Mouse (Mus musculus): ENCODE results near the gene Tlx1. TPM values are rescaled to one million over a fixed set of nuclear protein-coding genes. Genes with fewer than 3 reads are reported as not detected.

Tlx1 gene
- polyA plus RNA-seq, 1 experiment from 2014 or later = not detected

DNA sequence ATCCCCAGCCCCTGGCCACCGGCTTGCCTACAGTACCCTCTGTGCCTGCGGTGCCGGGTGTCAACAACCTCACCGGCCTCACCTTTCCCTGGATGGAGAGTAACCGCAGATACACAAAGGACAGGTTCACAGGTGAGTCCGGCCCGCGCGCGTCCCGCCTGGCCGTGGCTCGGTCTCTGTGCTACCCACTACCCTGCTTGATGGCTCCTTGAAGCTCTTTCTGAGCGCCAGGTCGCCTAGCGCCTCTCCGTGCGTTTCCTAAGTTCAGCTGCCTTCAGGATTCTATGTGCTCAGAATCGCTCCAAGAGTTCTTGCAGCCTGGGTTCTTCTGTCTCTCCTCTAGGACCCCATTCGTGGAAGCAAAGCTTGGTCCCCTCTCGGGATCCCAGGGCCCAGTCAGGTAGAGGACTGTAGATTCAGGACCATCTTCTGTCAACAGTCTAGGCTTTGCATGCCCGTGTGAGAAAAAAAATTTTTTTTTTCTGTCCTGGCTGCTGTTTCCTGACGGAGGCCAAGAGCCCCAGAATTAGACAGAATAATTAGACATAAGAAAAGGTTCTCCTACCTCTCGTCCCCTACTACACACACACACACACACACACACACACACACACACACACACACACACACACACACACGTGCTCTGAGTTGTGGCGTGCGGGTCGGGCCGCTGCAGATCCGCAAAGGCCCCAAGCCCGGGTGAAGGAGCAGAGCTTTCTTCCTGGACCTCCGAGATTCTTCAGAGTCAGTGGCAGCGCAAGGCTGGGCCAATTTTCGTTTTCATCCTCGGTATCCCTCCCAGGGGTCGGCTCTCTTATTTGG is 1.1 kb downstream of the Tlx1 start:
- H3K9ac ChIP-seq = no peak overlapping the region
- H3K9me3 ChIP-seq = no peaks in the 10 kb centered on the region
- 0 out of 2 replicates have a peak overlapping the region, but pooled peaks have one; percentile 17 for H3K4me3 ChIP-seq
- ATAC-seq (replicated peaks) = no peak
- H3K4me1 ChIP-seq = peaks cover 14% of the 10 kb centered on the region
- H3K27ac ChIP-seq = no peak overlapping the region
- under 1% methylated on average over 36 of the region's 36 CpGs for WGBS
- H3K36me3 ChIP-seq (replicated peaks) = no peaks in the 10 kb centered on the region
- H3K4me2 ChIP-seq = no peak overlapping the region
- H3K27me3 ChIP-seq (replicated peaks) = peaks cover 92% of the 10 kb centered on the region

DNA sequence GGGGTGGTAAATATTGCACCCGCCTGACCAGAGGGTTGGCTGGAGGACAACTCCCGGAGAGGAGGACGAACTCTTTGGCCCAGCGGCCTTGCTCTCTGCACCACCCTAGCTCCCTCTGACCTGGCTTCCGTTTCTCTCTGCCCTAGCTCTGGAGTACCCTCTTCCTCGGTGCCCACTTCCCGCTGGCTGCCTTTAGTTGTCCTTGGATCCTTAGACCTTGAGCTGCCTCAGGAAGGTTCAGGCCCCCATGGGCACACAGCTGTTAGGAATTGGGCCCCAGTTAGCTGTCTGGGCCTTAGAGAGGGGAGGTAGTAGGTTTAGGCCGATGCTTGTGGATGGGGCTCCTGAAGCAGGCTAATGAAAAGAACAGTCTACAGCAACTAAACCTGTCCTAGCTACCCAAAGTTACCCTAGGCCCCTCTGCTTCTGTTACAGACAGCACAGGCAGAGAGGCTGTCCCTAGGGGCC is 1.7 kb downstream of the Tlx1 start:
- Histone ChIP-seq H3K4me1 (peaks cover 14% of the 10 kb centered on the region), H3K4me2 (no peak overlapping the region), H3K36me3 (replicated peaks) (no peaks in the 10 kb centered on the region), H3K27me3 (replicated peaks) (peaks cover 92% of the 10 kb centered on the region), H3K27ac (no peak overlapping the region), H3K9ac (no peak overlapping the region), H3K4me3 (no peak overlapping the region), H3K9me3 (no peaks in the 10 kb centered on the region)
- no peak for ATAC-seq (replicated peaks)
- 4% methylated on average over 8 of the region's 8 CpGs for WGBS

DNA sequence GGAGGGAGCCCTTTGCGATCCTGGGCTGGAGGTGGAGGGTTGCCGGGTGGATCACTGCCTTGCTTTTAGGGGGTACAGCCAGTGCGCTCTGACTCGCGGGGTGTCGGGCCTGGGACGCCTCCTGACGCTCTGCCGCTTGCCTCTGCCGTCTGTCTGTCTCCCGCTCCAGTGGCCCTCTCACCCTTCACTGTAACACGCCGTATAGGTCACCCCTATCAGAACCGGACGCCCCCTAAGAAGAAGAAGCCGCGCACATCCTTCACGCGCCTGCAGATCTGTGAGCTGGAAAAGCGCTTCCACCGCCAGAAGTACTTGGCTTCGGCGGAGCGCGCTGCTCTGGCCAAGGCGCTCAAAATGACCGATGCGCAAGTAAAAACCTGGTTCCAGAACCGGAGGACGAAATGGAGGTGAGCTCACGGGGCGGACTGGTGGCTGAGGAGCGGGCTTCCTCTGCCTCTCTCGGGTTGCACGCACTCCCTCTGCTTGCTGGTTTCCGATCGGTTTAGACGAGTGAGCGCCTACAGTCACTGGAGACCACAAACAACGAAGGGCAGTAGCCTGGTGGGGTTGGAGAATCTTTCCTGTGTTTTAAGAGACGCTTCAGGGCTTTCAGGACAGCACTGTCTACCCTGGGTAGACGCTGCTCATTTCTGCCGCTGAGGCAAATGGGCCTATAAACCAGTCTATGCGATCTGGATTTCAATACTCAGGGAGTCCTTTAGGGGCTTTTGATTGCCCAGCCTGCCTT is 3.0 kb downstream of the Tlx1 start:
- Histone ChIP-seq H3K27me3 (replicated peaks) (peaks cover 92% of the 10 kb centered on the region), H3K4me2 (no peak overlapping the region), H3K36me3 (replicated peaks) (no peaks in the 10 kb centered on the region), H3K27ac (no peak overlapping the region), H3K4me3 (no peak overlapping the region), H3K9me3 (no peaks in the 10 kb centered on the region), H3K9ac (no peak overlapping the region), H3K4me1 (peaks cover 14% of the 10 kb centered on the region)
- under 1% methylated on average over 44 of the region's 44 CpGs for whole genome bisulfite sequencing
- no peak for ATAC-seq (replicated peaks)

DNA sequence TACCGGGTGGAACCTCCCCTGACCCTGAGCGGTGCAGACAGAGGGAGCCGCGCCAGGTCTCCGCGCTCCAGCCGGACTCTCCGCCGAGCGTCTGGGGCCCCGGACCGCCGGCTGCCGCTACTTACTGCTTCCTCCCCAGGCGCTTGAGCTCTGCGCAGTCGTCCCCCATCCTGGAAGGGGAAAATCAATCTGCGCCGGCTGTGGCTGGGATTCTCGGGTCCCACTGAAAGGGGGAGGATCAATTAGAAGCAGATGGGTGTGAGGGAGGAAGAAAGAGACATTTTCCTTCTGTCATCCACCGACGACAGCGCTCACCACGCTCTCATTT is 3.5 kb downstream of the Tlx1 start:
- Histone ChIP-seq H3K9ac (no peak overlapping the region), H3K4me3 (no peak overlapping the region), H3K27ac (no peak overlapping the region), H3K27me3 (replicated peaks) (peaks cover 92% of the 10 kb centered on the region), H3K9me3 (no peaks in the 10 kb centered on the region), H3K4me1 (peaks cover 14% of the 10 kb centered on the region), H3K36me3 (replicated peaks) (no peaks in the 10 kb centered on the region), H3K4me2 (no peak overlapping the region)
- ATAC-seq (replicated peaks) = no peak
- WGBS = 0% methylated on average over 24 of the region's 24 CpGs

DNA sequence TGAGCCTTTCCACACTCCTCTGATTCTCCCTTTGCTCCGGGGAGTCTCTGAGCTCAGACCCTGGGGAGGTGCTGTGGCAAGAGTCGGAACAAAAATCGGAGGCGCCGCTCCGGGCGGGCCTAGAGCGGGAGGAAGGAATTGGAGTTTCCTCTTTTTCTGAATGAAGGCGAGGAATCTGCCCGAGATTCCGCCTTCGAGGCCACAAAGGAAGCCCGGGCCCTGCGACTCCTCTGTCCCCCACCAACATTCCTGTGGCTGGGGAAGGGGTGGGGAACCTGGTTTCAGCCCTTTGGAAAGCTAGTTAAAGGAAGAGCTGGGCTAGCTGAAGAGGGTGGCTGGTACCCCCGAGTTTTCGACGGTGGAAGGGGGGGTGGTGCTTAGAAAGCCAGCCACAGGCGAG is 4.0 kb downstream of the Tlx1 start:
- Histone ChIP-seq H3K4me1 (peaks cover 14% of the 10 kb centered on the region), H3K36me3 (replicated peaks) (no peaks in the 10 kb centered on the region), H3K4me2 (no peak overlapping the region), H3K27ac (no peak overlapping the region), H3K4me3 (no peak overlapping the region), H3K9me3 (no peaks in the 10 kb centered on the region), H3K27me3 (replicated peaks) (peaks cover 94% of the 10 kb centered on the region), H3K9ac (no peak overlapping the region)
- WGBS = under 1% methylated on average over 18 of the region's 18 CpGs
- no peak for ATAC-seq (replicated peaks)

DNA sequence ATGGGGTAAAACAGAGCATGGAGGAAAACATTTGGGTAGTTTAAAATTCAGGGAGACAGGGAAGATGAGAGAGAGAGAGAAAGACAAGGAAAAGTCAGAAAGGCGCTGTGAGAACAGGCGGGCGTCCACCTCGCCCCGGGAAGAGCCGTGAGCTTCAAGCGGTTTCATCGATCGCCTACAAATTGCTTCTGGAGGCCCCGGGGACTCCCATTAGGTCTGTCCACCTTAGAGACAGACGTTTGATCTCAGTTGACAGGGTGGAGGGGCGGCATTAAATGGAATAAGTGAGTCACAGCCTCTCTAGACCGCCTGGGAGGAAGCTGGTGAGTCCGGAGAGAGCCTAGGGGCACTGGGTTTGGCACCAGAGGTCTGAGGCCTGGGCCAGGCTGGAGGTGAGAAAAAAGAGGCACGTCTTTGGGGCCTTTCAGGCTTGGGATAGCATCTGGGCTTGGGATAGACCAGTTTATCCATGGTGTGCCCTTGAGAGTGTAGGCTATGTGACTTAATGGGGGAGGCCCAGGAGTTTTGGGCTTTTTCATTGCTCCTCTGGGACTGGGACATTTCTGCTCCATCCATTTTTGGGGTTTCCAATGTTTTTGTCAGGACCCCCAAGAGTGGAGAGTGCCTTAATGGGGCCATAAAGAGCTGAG is 4.8 kb downstream of the Tlx1 start:
- Histone ChIP-seq H3K27me3 (replicated peaks) (peaks cover 94% of the 10 kb centered on the region), H3K4me2 (no peak overlapping the region), H3K4me3 (no peak overlapping the region), H3K4me1 (peaks cover 14% of the 10 kb centered on the region), H3K27ac (no peak overlapping the region), H3K9me3 (no peaks in the 10 kb centered on the region), H3K36me3 (replicated peaks) (no peaks in the 10 kb centered on the region), H3K9ac (no peak overlapping the region)
- 1% methylated on average over 15 of the region's 15 CpGs for WGBS
- ATAC-seq (replicated peaks) = no peak

DNA sequence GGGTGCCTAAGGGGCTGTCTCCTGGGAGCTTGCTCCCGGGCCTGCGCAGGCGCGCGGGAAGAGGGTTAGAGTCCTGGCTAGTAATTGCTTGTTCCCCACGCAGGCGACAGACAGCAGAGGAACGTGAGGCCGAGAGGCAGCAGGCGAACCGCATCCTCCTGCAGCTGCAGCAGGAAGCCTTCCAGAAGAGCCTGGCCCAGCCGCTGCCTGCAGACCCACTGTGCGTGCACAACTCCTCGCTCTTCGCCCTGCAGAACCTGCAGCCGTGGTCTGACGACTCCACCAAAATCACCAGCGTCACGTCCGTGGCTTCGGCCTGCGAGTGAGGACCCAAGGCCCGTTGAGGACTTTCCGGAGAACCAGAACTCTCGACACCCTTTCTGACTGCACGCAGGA is 5.3 kb downstream of the Tlx1 start:
- H3K36me3 ChIP-seq (replicated peaks) = no peaks in the 10 kb centered on the region
- no peaks in the 10 kb centered on the region for H3K9me3 ChIP-seq
- H3K4me3 ChIP-seq = no peak overlapping the region
- no peak for ATAC-seq (replicated peaks)
- H3K4me1 ChIP-seq = peaks cover 8% of the 10 kb centered on the region
- no peak overlapping the region for H3K9ac ChIP-seq
- under 1% methylated on average over 26 of the region's 26 CpGs for WGBS
- H3K4me2 ChIP-seq = no peak overlapping the region
- no peak overlapping the region for H3K27ac ChIP-seq
- peaks cover 94% of the 10 kb centered on the region for H3K27me3 ChIP-seq (replicated peaks)

DNA sequence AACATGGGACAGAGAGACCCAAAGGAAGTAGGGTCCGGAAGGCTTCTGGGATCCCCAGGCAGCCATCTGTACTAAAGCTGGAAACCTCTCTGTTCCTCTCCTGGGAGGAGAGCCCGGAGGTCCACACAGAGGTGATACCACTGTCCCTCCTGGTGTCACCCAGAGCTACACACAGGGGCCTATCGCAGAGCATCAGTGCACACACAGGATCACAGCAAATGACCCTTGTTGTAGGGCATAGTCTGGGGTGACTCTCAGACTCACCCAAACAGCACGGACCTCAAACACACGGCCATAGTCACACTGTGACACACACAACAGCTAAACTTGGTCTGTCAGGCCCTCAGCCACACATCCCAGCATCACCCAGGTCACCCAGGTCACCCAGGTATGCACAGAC is 5.9 kb downstream of the Tlx1 start:
- peaks cover 94% of the 10 kb centered on the region for H3K27me3 ChIP-seq (replicated peaks)
- 4% methylated on average over 5 of the region's 5 CpGs for WGBS
- H3K4me1 ChIP-seq = peaks cover 3% of the 10 kb centered on the region; the same call in 1 of the 2 replicates
- no peak overlapping the region for H3K27ac ChIP-seq
- no peak overlapping the region for H3K9ac ChIP-seq
- no peaks in the 10 kb centered on the region for H3K9me3 ChIP-seq
- no peak for ATAC-seq (replicated peaks)
- no peaks in the 10 kb centered on the region for H3K36me3 ChIP-seq (replicated peaks)
- H3K4me3 ChIP-seq = no peak overlapping the region
- no peak overlapping the region for H3K4me2 ChIP-seq

DNA sequence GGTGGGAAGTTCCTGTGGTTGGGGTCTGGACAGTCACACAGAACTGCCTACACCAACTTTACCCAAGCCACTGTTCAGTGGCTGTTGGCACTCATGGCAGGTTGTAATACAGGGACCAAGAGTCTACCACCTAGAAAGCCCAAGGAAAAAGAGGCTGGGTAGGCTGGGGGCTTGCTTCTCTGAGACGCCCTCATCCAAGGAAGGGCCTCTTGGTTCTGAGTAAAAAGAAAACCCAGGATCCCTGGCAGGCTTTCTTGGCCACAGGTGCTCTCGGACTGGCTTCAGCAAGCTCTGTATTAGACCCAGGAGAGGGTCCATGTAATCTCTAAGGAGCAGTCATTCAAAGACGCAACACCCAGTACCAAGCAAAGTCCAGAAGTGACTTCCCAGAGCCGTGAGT is 7.7 kb downstream of the Tlx1 start:
- Histone ChIP-seq H3K36me3 (replicated peaks) (no peaks in the 10 kb centered on the region), H3K9me3 (no peaks in the 10 kb centered on the region), H3K9ac (no peak overlapping the region), H3K4me2 (no peak overlapping the region), H3K4me3 (no peak overlapping the region), H3K27ac (no peak overlapping the region), H3K27me3 (replicated peaks) (peaks cover 97% of the 10 kb centered on the region), H3K4me1 (0 out of 2 replicates have a peak, but pooled peaks cover 3% of the 10 kb centered on the region)
- ATAC-seq (replicated peaks) = no peak
- WGBS = 3% methylated on average over 4 of the region's 4 CpGs

DNA sequence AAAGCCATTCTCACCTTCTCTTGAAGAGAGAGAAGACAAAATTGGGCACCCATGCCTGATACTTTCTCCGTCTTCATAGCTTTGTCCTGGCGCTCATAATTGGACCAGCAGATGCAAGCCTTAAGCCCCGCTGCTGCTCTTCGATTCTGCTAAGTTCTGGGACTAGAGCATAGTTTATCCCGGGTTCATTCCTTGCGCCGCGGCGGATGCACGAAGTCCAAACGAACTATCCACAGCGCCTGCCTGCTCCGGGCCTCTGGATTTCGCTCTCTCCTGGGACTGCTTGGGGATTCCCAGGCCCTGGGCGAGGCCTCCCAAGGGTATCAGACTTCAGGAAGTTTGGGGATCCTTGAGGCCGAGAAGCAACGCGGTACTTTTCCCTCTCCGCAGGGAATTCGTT is 8.4 kb downstream of the Tlx1 start:
- H3K27me3 ChIP-seq (replicated peaks) = peaks cover 97% of the 10 kb centered on the region
- WGBS = under 1% methylated on average over 20 of the region's 20 CpGs
- no peak overlapping the region for H3K9ac ChIP-seq
- no peaks in the 10 kb centered on the region for H3K9me3 ChIP-seq
- ATAC-seq (replicated peaks) = no peak
- no peaks in the 10 kb centered on the region for H3K36me3 ChIP-seq (replicated peaks)
- H3K27ac ChIP-seq = no peak overlapping the region
- H3K4me2 ChIP-seq = no peak overlapping the region
- 0 out of 2 replicates have a peak, but pooled peaks cover 3% of the 10 kb centered on the region for H3K4me1 ChIP-seq
- H3K4me3 ChIP-seq = no peak overlapping the region

DNA sequence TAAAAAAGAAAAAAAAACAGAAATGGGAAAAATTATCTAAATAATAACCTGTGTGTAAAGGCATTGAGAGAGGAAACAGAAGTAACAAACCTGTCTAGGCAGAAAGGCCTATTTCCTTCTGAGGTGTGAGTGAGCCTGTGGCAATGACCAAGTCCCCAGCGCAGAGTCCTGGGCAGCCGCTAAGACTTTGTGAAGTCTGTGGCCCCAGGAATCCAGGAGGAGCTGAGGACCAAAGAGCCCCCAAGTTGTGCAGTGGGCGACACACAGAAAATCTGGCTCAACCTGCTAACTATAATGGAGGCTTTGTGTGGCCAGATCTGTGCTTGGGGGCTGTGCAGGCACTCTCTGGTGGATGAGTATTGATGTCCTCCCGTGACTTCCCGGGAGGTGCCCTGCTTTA is 9.0 kb downstream of the Tlx1 start:
- no peak for ATAC-seq (replicated peaks)
- Histone ChIP-seq H3K27ac (no peak overlapping the region), H3K9ac (no peak overlapping the region), H3K4me1 (no peaks in the 10 kb centered on the region), H3K36me3 (replicated peaks) (no peaks in the 10 kb centered on the region), H3K4me3 (no peak overlapping the region), H3K27me3 (replicated peaks) (peaks cover 99% of the 10 kb centered on the region), H3K4me2 (no peak overlapping the region), H3K9me3 (no peaks in the 10 kb centered on the region)
- WGBS = 0% methylated on average over 5 of the region's 5 CpGs

DNA sequence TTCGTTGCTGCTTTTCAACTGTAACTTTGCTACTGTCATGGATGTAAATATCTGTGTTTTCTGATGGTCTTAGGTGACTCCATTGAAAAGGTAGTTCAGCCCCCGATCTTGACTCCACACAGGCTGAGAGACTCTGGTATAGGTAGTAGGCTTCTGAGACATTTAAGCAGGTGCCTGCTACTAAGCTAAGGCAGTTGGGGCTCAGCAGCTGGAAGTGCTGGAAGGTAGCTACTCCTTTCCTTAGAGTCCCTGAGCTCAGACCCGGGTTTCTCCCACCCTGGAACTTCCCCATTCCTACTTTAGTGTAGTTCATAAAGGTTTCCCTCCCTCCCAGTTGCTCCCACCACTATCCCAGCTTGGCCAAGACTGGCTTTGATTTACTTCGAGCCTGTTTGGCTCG is 9.5 kb downstream of the Tlx1 start:
- Histone ChIP-seq H3K4me1 (no peaks in the 10 kb centered on the region), H3K4me3 (no peak overlapping the region), H3K27me3 (replicated peaks) (peaks cover 99% of the 10 kb centered on the region), H3K4me2 (no peak overlapping the region), H3K36me3 (replicated peaks) (no peaks in the 10 kb centered on the region), H3K27ac (no peak overlapping the region), H3K9me3 (no peaks in the 10 kb centered on the region), H3K9ac (no peak overlapping the region)
- ATAC-seq (replicated peaks) = no peak
- 3% methylated on average over 5 of the region's 5 CpGs for WGBS

All from midbrain, embryonic 15.5 days (tissue).